Mouse (Mus musculus) ES-Bruce4 (cell line): ENCODE measurements around the gene Ptpn1. TPM values are rescaled to one million over a fixed set of nuclear protein-coding genes. Genes with fewer than 3 reads are reported as not detected.
A peak's percentile ranks its signal among the peaks of the same experiment; 100 is the strongest.

Experiments
- H3K27ac ChIP-seq: 2 replicates; pipeline ENCODE4 v1.5.1; 2012; ENCODE audit warnings: low read length, inconsistent platforms; ENCODE audit not compliant: insufficient read depth
- H3K27me3 ChIP-seq: 2 replicates; pipeline ENCODE4 v1.6.1; 2012; ENCODE audit warnings: mild to moderate bottlenecking, low read length, inconsistent platforms; ENCODE audit not compliant: control insufficient read depth, poor library complexity, insufficient read depth, severe bottlenecking
- H3K36me3 ChIP-seq: 2 replicates; pipeline ENCODE4 v1.6.1; 2012; ENCODE audit warnings: inconsistent platforms, mild to moderate bottlenecking, low read length, moderate library complexity; ENCODE audit not compliant: control insufficient read depth, poor library complexity, insufficient read depth, severe bottlenecking
- H3K4me1 ChIP-seq: one replicate; pipeline ENCODE4 v1.8.1; 2011; ENCODE audit warnings: low read length; ENCODE audit not compliant: control insufficient read depth, insufficient read depth
- H3K4me3 ChIP-seq: 2 replicates; pipeline ENCODE4 v1.5.1; 2011; ENCODE audit warnings: low read depth, mild to moderate bottlenecking, low read length
- H3K9ac ChIP-seq: 2 replicates; pipeline ENCODE4 v1.6.1; 2012; ENCODE audit warnings: low read depth, mild to moderate bottlenecking, inconsistent platforms; ENCODE audit not compliant: poor library complexity, severe bottlenecking
- H3K9me3 ChIP-seq: replicated peaks from 2 replicates; pipeline ENCODE4 v1.6.1; 2012; ENCODE audit warnings: mild to moderate bottlenecking, low read length, inconsistent platforms; ENCODE audit not compliant: control insufficient read depth, poor library complexity, insufficient read depth, severe bottlenecking
- CTCF ChIP-seq: IDR thresholded peaks from one replicate; pipeline ENCODE4 v1.8.1; 2011; ENCODE audit warnings: low read depth, low read length
- EP300 ChIP-seq: IDR thresholded peaks from 2 replicates; pipeline ENCODE4 v1.6.1; 2011; ENCODE audit warnings: low read depth, low read length; ENCODE audit not compliant: insufficient read depth
- POLR2A ChIP-seq: IDR thresholded peaks from one replicate; pipeline ENCODE4 v1.8.1; 2011; ENCODE audit warnings: low read length; ENCODE audit not compliant: insufficient read depth
- polyA plus RNA-seq: library from polyadenylated mRNA; stranded (reverse); fragments of >200 nt; gene quantifications from 2 replicates; pipeline ENCODE4 v1.2.4, GENCODE M21; 2011; ENCODE audit warnings: low read depth; ENCODE audit not compliant: missing spikeins, insufficient read depth, insufficient read length

Ptpn1 gene
- polyA plus RNA-seq, 1 experiment: 51.3 TPM

DNA sequence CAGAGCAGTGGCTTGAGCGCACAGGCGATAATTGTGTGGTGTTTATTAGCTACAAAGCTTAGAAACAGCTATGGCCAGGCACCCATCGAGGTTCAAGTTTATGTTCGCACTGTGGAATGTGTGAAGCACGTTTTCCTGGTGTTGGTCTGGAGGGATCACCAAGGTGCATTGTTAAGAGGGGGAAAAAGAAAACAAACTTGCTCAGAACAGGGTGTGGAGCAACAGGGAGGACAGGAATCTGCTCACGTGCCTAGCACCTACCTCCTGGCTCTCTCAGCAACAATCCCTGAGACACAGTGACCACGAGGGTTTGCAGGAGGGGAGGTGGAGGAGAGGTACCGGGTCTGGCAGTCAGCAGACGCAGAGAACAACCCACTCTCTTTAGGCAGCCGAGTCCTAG is 38.2 kb upstream of the Ptpn1 start:
- H3K4me1 ChIP-seq: no peaks in the 10 kb centered on the region
- no peak overlapping the region for H3K4me3 ChIP-seq
- H3K36me3 ChIP-seq: no peaks in the 10 kb centered on the region
- H3K27ac ChIP-seq: no peak overlapping the region
- no peak for TF ChIP-seq EP300
- TF ChIP-seq POLR2A: no peak
- no peak for TF ChIP-seq CTCF
- H3K9ac ChIP-seq: no peak overlapping the region
- no peaks in the 10 kb centered on the region for H3K27me3 ChIP-seq
- no peaks in the 10 kb centered on the region for H3K9me3 ChIP-seq

DNA sequence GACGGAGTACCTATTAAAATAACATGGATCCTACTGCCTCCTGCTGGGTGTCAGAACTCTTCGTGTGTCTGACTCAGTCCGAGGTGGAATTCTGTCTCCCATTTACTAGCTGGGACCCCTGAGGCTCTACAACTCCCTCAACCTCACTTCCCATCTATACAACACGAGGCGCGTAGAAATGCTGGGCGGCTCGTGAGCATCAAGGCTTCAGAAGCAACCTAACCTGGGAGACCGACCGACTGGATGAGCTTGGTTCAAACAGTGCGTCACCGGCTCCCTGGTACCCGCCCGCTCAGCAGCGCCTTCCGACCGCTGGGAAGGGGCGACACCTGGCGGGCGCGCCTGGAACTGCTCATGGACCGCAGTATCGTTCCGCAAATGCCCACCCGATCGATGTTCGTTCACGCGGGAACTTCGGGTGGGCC is 36.9 kb upstream of the Ptpn1 start:
- H3K9me3 ChIP-seq: no peaks in the 10 kb centered on the region
- no peaks in the 10 kb centered on the region for H3K36me3 ChIP-seq
- TF ChIP-seq CTCF (peak; percentile 92), EP300 (no peak), POLR2A (no peak)
- no peak overlapping the region for H3K27ac ChIP-seq
- H3K27me3 ChIP-seq: no peaks in the 10 kb centered on the region
- no peaks in the 10 kb centered on the region for H3K4me1 ChIP-seq
- H3K4me3 ChIP-seq: peak overlapping the region; percentile 25
- H3K9ac ChIP-seq: no peak overlapping the region

DNA sequence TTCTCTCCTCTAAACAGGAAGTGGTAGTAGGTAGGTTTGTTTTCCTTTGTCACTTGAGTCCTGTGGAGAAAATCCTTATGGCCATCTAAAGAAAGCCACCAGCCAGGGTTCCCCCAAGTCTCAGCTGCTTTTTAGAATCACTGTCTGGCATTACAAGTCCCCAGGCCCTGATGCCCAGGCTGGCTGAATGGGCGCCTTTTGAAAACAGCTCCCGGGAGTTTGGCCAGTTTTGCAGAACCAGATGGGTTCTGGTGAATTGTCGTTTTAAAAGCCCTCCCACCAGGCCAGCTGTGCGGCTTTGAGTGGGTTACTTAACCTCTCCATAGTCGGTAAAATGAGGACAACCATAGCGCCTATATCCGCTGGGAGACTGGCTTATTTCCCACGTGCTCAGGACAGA is 34.0 kb upstream of the Ptpn1 start:
- no peaks in the 10 kb centered on the region for H3K9me3 ChIP-seq
- H3K27ac ChIP-seq: no peak overlapping the region
- no peak overlapping the region for H3K9ac ChIP-seq
- H3K4me1 ChIP-seq: no peaks in the 10 kb centered on the region
- H3K27me3 ChIP-seq: no peaks in the 10 kb centered on the region
- no peaks in the 10 kb centered on the region for H3K36me3 ChIP-seq
- H3K4me3 ChIP-seq: no peak overlapping the region
- TF ChIP-seq POLR2A (no peak), CTCF (no peak), EP300 (no peak)

DNA sequence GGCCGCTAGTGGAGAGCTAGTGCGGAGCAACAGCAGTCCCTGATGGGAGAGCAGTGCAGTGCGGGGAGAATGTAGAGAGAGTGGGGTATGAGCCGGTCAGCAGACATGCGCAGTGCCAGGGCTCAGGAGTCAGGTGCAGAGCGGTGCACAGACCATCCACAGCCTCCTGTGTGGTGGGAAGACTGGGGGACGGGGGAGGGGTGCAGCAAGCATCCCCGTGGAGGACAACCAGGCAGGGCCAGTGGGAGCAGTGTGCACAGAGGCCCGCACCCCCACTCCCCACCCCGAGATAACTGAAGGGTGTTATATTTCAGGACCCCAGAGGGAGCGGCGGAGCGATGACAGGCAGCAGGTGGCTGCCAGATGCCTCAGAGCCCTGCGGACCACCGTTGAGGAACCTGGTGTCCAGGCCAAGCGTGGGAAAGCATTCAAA is 31.9 kb upstream of the Ptpn1 start:
- no peak overlapping the region for H3K9ac ChIP-seq
- no peak overlapping the region for H3K27ac ChIP-seq
- H3K9me3 ChIP-seq: no peaks in the 10 kb centered on the region
- H3K4me3 ChIP-seq: peak overlapping the region; percentile 7
- no peaks in the 10 kb centered on the region for H3K36me3 ChIP-seq
- H3K27me3 ChIP-seq: no peaks in the 10 kb centered on the region
- TF ChIP-seq POLR2A (no peak), CTCF (no peak), EP300 (no peak)
- no peaks in the 10 kb centered on the region for H3K4me1 ChIP-seq

DNA sequence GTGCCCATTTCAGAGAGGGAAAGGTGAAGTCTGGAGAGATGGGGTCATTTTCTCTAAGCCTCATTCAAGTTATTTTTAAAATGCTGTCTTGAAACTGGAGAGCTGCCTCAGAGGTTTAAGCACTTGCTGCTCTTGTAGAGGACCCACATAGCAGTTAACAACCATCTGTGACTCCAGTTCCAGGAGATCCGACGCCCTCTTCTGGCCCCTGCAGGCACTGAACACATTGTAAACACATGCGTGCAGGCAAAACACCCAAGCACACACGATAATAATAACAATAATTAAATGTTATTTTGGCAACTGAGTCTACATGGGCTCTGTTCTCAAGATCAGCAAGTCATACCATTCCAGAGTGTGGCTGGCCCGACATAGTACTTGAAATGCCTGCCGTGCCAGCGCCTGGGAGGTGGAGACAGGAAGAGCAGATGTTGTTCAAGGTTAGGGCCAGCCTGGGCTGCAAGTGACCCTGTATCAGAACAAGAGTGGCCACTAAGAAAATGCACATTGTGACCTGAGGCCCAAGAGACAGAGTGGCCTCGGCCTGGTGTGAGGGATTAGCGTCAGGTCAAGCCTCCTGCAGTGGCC is 29.6 kb upstream of the Ptpn1 start:
- Histone ChIP-seq H3K9ac (no peak overlapping the region), H3K36me3 (no peaks in the 10 kb centered on the region), H3K9me3 (no peaks in the 10 kb centered on the region), H3K27me3 (no peaks in the 10 kb centered on the region), H3K4me1 (peaks cover 1% of the 10 kb centered on the region), H3K4me3 (no peak overlapping the region), H3K27ac (no peak overlapping the region)
- TF ChIP-seq POLR2A (no peak), CTCF (peak; percentile 52)

DNA sequence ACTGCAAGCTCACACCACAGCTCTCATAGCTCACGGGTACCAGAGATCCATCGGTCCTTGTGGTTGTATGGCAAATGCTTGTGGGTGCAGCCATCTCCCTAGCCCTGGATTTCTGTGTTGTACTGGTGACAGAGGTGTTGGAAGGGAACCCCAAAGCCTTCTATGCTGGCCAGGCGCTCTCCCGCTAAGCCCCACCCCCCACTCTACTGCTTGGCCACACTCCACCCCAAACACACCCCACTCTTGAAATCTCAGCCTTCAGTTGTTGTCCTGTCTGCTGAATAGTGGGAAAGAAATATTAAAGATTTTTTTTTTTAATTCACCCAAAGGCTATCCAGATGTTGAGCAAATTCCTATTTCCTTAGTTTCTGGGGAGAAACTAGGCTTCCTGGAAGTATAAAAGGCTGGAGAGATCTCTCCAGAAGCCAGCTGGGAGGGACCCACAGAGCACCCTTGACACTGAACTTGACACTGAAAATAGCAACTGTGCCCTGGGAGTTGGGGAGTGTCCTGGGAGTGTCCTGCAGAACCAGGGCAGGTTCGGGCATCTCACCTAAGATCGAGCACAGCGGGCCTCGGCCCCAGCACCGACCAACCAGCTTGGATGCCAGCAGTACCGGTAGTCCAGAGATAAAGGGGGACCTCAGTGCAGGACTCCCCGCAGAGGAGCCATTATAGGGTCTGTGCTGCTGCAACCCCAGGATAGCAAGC is 28.5 kb upstream of the Ptpn1 start:
- H3K4me3 ChIP-seq: no peak overlapping the region
- H3K27ac ChIP-seq: no peak overlapping the region
- H3K4me1 ChIP-seq: peaks cover 1% of the 10 kb centered on the region
- H3K27me3 ChIP-seq: no peaks in the 10 kb centered on the region
- H3K36me3 ChIP-seq: no peaks in the 10 kb centered on the region
- TF ChIP-seq POLR2A (no peak), CTCF (no peak), EP300 (no peak)
- no peaks in the 10 kb centered on the region for H3K9me3 ChIP-seq
- H3K9ac ChIP-seq: no peak overlapping the region
